Mouse (Mus musculus) kidney, embryonic 16.5 days (tissue): ENCODE measurements around the gene Hoxa7. TPM values are rescaled to one million over a fixed set of nuclear protein-coding genes. Genes with fewer than 3 reads are reported as not detected.

ENCODE experiments used
- ATAC-seq: fragments of 200-750 bp; cut with Nextera tagmentation; 2 replicates; pipeline ENCODE4 v1.8.0; 2017; ENCODE audit warnings: moderate TSS enrichment; ENCODE audit not compliant: low FRiP score, low TSS enrichment
- H3K27ac ChIP-seq: fragments of 300-500 bp; sonication (generic); 2 replicates; pipeline ENCODE4 v1.5.1; 2014; ENCODE audit warnings: low read length
- H3K27me3 ChIP-seq: fragments of 300-500 bp; sonication (generic); 2 replicates; pipeline ENCODE4 v1.6.1; 2014; ENCODE audit warnings: low read length, control low read depth, mixed read lengths; ENCODE audit not compliant: insufficient read depth
- H3K36me3 ChIP-seq: fragments of 300-500 bp; sonication (generic); 2 replicates; pipeline ENCODE4 v1.6.1; 2014; ENCODE audit warnings: low read length, control low read depth, mixed read lengths; ENCODE audit not compliant: insufficient read depth
- H3K4me1 ChIP-seq: fragments of 300-500 bp; sonication (generic); 2 replicates; pipeline ENCODE4 v1.6.1; 2014; ENCODE audit warnings: low read length, control low read depth, mixed read lengths; ENCODE audit not compliant: insufficient read depth
- H3K4me2 ChIP-seq: fragments of 300-500 bp; sonication (generic); replicated peaks from 2 replicates; pipeline ENCODE4 v1.6.1; 2014; ENCODE audit warnings: low read depth, low read length
- H3K4me3 ChIP-seq: fragments of 300-500 bp; sonication (generic); 2 replicates; pipeline ENCODE4 v1.5.1; 2014; ENCODE audit warnings: mild to moderate bottlenecking, low read length
- H3K9ac ChIP-seq: fragments of 300-500 bp; sonication (generic); replicated peaks from 2 replicates; pipeline ENCODE4 v1.6.1; 2014; ENCODE audit warnings: low read length
- H3K9me3 ChIP-seq: fragments of 300-500 bp; sonication (generic); 2 replicates; pipeline ENCODE4 v1.6.1; 2016; ENCODE audit warnings: low read length, control low read depth
- WGBS: fragments of 180-500 bp; shearing (Covaris S2); extraction: QIAGEN DNeasy Blood & Tissue Kit; methylation state at CpG from one replicate; pipeline ENCODE4 v1.1.7; 2014; 5-methylcytosine and 5-hydroxymethylcytosine counted together
- polyA plus RNA-seq: library from polyadenylated mRNA; unstranded; fragments of >200 nt; fragmentation: Nextera tagmentation; extraction: Ambion mirVana; gene quantifications from 2 replicates; pipeline ENCODE4 v1.2.1, GENCODE M21; 2015

The Hoxa7 gene
- polyA plus RNA-seq, 1 experiment from 2014 or later = 25.7 TPM

DNA sequence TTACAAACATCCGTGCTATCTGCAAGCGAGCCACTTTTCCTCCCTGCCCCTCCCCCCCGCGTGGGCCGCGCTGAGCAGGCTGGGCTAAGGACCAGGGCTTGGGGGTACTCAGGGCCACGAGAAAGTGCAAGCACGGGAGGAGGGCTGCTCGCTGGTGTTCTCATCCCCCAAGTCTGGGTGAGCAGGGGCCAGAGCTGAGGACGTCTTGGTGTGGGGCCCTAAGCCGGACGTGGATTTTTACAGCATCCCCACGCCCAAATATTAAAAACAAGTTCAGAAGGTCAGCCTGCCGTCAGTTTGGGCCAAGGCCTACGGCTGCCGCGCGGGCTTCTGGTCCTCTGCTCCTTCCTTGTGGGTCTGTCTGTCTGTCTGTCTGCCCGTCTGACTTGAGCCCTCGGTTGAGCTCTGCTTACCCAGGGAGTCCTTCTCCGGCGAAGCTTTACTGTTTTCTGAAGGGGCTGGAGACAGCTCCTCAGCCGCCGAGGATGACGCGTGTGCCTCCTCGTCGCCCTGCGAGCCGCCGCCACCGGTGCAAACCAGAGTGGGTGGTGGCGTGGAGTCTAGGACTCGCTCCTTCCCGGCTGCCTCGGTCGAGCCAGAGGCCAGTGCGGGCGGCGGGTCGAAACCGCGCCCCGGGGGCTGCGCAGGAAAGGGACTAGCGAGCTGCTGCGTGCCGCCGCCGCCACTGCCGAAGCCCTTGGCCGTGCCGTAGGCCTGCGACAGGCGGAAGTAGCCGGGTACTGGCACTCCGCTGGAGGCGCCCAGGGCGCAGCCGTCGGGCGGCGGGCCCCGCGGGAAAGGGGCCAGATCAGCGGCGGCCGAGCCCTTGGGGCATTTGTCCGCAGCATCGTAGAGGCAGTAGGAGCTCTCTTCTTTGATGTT is 12.1 kb upstream of the Hoxa7 start:
- Histone ChIP-seq H3K4me2 (peak overlapping the region; percentile 84), H3K4me1 (peaks cover 22% of the 10 kb centered on the region), H3K9me3 (no peaks in the 10 kb centered on the region), H3K27me3 (no peaks in the 10 kb centered on the region), H3K4me3 (peak overlapping the region; percentile 83), H3K36me3 (peaks cover 7% of the 10 kb centered on the region; the same call in 1 of the 2 replicates), H3K27ac (peak overlapping the region; percentile 86), H3K9ac (peak overlapping the region; percentile 99)
- WGBS = under 1% methylated on average over 70 of the region's 70 CpGs
- ATAC-seq = peak; percentile 60

DNA sequence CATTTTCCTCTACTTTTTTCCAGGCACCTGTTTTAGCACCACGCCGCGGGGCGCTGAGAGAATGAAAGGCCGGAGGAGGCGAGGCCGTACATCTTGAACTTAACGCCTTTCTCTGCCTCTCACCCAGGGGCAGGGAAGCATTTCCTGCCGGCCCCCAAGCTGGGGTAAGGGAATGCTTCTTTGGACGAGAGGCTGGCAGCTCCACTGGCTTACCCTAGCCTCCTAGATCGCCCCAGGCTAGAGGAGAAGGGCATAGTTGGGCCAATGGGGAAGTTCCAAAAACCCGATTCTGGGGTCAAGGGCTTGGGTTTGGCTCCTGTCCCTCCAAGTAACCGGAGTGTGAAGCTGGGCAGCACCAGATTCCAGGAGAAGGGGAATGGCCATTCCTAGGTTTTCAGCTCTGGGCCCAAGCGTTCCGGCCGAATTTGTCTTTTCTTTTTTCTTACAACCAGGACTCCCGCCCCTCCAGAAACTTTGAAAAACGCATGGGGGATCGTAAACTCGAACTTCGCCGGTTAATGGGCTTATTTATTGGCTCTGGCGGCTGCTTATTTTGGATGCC is 11.4 kb upstream of the Hoxa7 start:
- peak overlapping the region; percentile 84 for H3K4me2 ChIP-seq
- peak overlapping the region; percentile 86 for H3K27ac ChIP-seq
- peak overlapping the region; percentile 83 for H3K4me3 ChIP-seq
- peaks cover 25% of the 10 kb centered on the region for H3K4me1 ChIP-seq
- no peak for ATAC-seq
- peak overlapping the region; percentile 99 for H3K9ac ChIP-seq
- 1% methylated on average over 23 of the region's 23 CpGs for WGBS
- peaks cover 7% of the 10 kb centered on the region; the same call in 1 of the 2 replicates for H3K36me3 ChIP-seq
- no peaks in the 10 kb centered on the region for H3K9me3 ChIP-seq
- H3K27me3 ChIP-seq = no peaks in the 10 kb centered on the region

DNA sequence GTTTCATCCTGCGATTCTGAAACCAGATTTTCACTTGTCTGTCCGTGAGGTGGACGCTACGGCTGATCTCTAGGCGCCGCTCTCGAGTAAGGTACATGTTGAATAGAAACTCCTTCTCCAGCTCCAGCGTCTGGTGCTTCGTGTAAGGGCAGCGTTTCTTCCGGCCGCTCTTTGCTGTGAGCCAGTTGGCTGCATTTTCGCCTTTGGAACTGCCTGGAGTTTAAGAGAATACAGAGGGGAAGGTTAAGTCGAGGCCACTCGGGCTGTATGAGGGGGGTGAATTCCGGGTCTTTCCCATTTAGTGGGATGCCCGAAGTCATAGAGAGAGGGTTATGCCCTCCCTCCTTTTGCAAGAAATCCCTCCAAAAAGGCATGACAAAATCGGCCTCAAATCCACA is 10.9 kb upstream of the Hoxa7 start:
- no peaks in the 10 kb centered on the region for H3K27me3 ChIP-seq
- H3K36me3 ChIP-seq = peaks cover 7% of the 10 kb centered on the region; the same call in 1 of the 2 replicates
- H3K4me3 ChIP-seq = peak overlapping the region; percentile 83
- H3K27ac ChIP-seq = peak overlapping the region; percentile 86
- ATAC-seq = no peak
- H3K9ac ChIP-seq = peak overlapping the region; percentile 99
- H3K9me3 ChIP-seq = no peaks in the 10 kb centered on the region
- H3K4me1 ChIP-seq = peaks cover 30% of the 10 kb centered on the region
- WGBS = under 1% methylated on average over 18 of the region's 18 CpGs
- peak overlapping the region; percentile 84 for H3K4me2 ChIP-seq

DNA sequence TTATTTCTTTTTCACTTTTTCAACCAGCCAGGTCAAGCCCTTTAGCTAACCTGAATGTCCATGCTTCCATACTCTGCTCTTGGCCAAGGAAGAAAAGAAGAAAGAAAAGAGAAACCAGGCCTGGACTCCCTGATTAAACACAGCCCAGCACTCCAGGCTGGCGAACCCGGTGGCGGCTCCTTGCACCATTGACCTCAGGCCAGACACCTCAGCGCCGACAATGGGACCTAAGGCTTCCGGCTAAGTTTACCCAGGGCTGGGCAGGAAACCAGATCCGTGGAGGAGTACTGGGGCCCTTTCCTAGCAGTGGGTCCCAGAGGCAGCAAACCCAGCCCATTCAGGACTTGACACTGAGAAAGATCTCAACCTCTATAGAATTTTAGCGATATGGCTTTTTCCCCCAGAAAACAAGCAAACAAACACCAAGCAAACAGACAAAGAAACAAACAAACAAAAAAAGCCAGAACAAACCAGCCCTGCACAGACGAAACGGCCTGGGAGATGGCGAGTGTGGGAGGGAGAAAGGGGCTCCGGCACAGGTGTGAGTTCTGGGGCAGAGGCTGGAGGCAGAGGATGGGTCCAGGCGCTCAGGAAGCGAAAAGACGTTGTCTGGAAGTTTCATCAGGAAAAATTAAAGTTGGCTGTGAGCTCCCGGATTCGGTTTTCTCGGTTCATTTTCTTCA is 10.4 kb upstream of the Hoxa7 start:
- H3K27me3 ChIP-seq = no peaks in the 10 kb centered on the region
- H3K4me3 ChIP-seq = peak overlapping the region; percentile 83
- peaks cover 33% of the 10 kb centered on the region for H3K4me1 ChIP-seq
- no peak for ATAC-seq
- peak overlapping the region; percentile 86 for H3K27ac ChIP-seq
- peak overlapping the region; percentile 84 for H3K4me2 ChIP-seq
- H3K36me3 ChIP-seq = peaks cover 7% of the 10 kb centered on the region; the same call in 1 of the 2 replicates
- WGBS = under 1% methylated on average over 18 of the region's 18 CpGs
- peak overlapping the region; percentile 99 for H3K9ac ChIP-seq
- H3K9me3 ChIP-seq = no peaks in the 10 kb centered on the region

DNA sequence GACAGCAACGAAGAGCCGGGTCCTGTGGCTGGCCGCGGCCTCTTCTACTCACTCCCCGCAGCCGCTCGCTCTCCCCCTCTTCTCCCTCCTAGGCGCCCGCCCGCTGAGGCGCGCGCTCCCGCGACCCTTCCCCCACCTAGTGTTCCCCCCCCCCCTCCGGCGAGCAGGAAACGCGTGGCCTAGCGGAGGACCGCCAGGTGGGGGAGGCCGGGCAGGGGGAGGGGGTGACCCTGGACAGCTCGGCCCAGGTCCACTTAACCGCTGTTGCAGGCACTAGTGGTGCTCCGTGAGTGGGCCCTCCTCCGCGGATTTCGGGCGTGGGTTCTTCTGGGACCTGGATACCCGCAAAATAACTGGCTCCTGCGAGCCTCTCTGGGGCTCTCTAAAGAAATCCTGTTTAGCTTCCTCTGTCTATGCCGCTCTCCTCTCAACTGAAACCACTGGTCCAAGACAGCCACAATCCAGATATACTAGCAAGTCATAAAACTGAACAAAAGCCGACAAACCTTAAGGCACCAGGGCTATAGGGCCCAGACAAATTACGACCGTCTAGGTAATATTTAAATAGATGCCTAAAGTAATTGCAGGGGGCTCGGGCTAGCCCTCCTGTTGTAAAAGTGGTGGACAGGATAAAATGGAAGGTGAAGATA is 9.0 kb upstream of the Hoxa7 start, which contains the start of gene Hoxa9:
Hoxa9 (minus strand) TSS at position 574 of the 650 bp plus-strand sequence.
- Histone ChIP-seq H3K27ac (peak within 1 kb of the TSS; percentile 97), H3K9ac (peak within 1 kb of the TSS; percentile 99), H3K36me3 (peaks cover 7% of the 10 kb centered on the region; the same call in 1 of the 2 replicates), H3K4me2 (peak within 1 kb of the TSS; percentile 84), H3K4me3 (peak within 1 kb of the TSS; percentile 83), H3K4me1 (peaks cover 19% of the 10 kb centered on the region), H3K27me3 (no peaks in the 10 kb centered on the region), H3K9me3 (no peaks in the 10 kb centered on the region)
- 1% methylated on average over 16 of the region's 36 CpGs for WGBS
- peak; percentile 52 for ATAC-seq

DNA sequence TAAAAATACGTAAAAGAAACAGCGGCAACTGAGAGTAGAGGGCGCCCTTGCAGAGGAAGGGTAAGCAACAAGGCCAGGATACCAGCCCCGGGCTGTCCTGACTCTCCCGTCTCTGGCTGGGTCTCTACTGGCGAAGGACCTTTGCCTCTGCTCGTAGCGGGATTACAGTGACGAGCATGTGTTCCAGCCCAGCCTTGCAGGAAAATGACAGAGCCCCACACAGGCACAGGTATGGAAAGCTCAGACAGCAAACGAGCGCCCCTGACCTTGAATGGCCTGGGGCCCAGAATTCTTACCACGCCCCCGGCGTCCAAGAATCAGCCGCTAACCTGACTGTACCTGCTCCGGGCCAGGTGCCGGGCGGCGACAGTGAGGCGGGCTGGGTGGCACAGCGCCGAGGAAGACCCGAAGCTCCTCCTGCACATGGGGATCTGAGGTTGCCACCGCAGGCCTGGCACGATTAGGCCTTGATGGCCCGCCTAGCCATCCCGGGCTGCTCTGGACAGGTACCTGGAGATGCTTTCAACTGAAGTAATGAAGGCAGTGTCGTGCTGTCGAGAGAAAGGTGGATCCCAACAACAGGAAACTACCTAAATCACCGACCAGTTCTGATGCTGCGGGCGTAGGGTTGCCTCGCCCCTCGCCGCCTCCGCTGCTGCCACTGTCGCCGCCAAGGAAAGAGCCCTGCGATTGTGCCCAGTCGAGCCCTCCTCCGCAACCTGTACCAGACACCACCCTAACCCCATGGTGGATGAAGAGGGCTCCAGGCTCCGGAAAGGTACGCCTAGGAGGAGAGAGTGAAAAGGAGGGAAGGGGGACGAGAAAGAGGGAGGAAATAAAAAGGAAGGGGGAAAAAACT is 8.1 kb upstream of the Hoxa7 start:
- WGBS = under 1% methylated on average over 43 of the region's 44 CpGs

DNA sequence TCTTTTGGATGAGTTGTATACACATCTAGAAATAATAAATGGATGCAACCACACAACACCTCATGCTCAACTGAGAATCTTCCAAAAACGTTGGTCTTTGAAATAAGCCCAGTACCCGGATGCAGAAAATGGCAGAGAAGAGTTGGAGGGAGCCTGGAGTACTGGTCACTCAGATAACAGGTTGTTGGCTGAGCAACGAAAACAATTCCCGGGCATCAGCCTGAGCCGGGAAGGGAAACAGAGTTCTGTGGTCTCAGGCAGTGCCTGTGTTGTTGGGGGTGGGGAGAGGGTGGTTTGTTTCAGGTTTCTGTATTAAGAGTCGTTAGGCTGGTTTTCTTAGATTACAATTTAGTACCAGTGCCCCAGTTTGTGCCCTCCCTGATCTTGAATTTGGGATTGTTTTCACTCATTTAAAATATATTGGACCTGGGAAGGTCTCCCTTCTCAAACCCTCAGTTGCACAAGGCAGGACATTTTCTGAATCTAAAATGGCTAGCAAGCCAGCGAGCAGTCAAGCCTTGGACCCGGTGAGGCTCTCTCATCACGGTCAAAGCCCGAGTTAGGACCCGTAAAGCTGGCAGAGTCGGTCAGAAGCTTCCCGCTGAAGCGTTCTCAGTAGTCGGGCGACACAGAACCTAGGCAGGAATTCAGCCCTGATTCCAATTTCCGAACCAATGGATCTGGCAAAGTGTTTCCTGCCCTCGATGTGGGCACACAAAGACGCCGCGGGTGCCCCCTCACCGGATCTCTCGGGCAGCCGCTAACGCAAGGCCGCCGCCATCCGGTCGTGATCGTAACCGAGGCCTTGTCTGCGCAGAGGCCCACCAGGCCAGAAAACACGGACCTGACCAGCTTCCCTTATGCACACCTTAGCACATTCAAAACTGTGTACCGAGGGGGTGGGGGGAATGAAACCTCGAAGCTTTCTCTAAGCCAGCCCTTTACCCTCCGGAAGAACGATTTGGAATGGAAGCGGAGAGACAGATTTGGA is 7.1 kb upstream of the Hoxa7 start:
- WGBS = under 1% methylated on average over 38 of the region's 38 CpGs
- Histone ChIP-seq H3K27me3 (no peaks in the 10 kb centered on the region), H3K36me3 (peaks cover 12% of the 10 kb centered on the region; the same call in 1 of the 2 replicates), H3K4me2 (peak overlapping the region; percentile 83), H3K9me3 (no peaks in the 10 kb centered on the region), H3K4me3 (peak overlapping the region; percentile 69), H3K27ac (peak overlapping the region; percentile 97), H3K9ac (peak overlapping the region; percentile 91), H3K4me1 (peaks cover 10% of the 10 kb centered on the region)
- no peak for ATAC-seq

More for the DNA sequence above, 8.1 kb upstream of the Hoxa7 start:
- peak overlapping the region; percentile 69 for H3K4me3 ChIP-seq
- peaks cover 7% of the 10 kb centered on the region; the same call in 1 of the 2 replicates for H3K36me3 ChIP-seq
- H3K9ac ChIP-seq = peak overlapping the region; percentile 91
- no peaks in the 10 kb centered on the region for H3K9me3 ChIP-seq
- no peaks in the 10 kb centered on the region for H3K27me3 ChIP-seq
- H3K4me1 ChIP-seq = peaks cover 11% of the 10 kb centered on the region
- peak overlapping the region; percentile 83 for H3K4me2 ChIP-seq
- ATAC-seq = no peak
- peak overlapping the region; percentile 97 for H3K27ac ChIP-seq
